ENCODE assay signal across 8 mouse cellular contexts in genomic region chr8:107293641-107294628, GRCm38 (mm10). TPM values are rescaled to one million over a fixed set of nuclear protein-coding genes. Genes with fewer than 3 reads are reported as not detected.
DNase-seq lines count a peak whose midpoint lies in the region; ATAC-seq lines count a peak whose summit lies in the region.

No protein-coding gene starts in this region.

- H3K9ac ChIP-seq in midbrain, embryonic 14.5 days (replicated peaks; ENCODE audit: low read length) = peak overlapping the region; percentile 91

- peaks cover 14% of the 10 kb centered on the region for H3K36me3 ChIP-seq in megakaryocyte, embryonic 14.5 days (replicated peaks; ENCODE audit: low read length)
- peaks cover 3% of the 10 kb centered on the region; the same call in 1 of the 2 replicates for H3K36me3 ChIP-seq in limb, embryonic 10.5 days
- no peaks in the 10 kb centered on the region for H3K36me3 ChIP-seq in midbrain, embryonic 14.5 days (ENCODE audit: control insufficient read depth, insufficient read depth, low read length)

- peaks cover 29% of the 10 kb centered on the region; the same call in 1 of the 2 replicates for H3K4me1 ChIP-seq in megakaryocyte, embryonic 14.5 days
- peaks cover 24% of the 10 kb centered on the region for H3K4me1 ChIP-seq in limb, embryonic 10.5 days
- peaks cover 8% of the 10 kb centered on the region for H3K4me1 ChIP-seq in midbrain, embryonic 14.5 days (ENCODE audit: control insufficient read depth, insufficient read depth, low read length)

- H3K27me3 ChIP-seq in megakaryocyte, embryonic 14.5 days (replicated peaks) = no peaks in the 10 kb centered on the region
- H3K27me3 ChIP-seq in limb, embryonic 10.5 days (ENCODE audit: low read depth, poor library complexity, severe bottlenecking) = no peaks in the 10 kb centered on the region
- H3K27me3 ChIP-seq in midbrain, embryonic 14.5 days (ENCODE audit: control insufficient read depth, insufficient read depth, low read length) = no peaks in the 10 kb centered on the region

- H3K4me2 ChIP-seq in midbrain, embryonic 14.5 days (ENCODE audit: low read length) = peak overlapping the region; percentile 72

- ATAC-seq in megakaryocyte, adult 5-6 weeks (ENCODE audit: poor library complexity, severe bottlenecking) = no peak
- ATAC-seq in midbrain, embryonic 14.5 days (ENCODE audit: low FRiP score, low TSS enrichment) = peak; percentile 59

- no peaks in the 10 kb centered on the region for H3K9me3 ChIP-seq in megakaryocyte, embryonic 14.5 days
- no peaks in the 10 kb centered on the region for H3K9me3 ChIP-seq in limb, embryonic 10.5 days (replicated peaks)
- H3K9me3 ChIP-seq in midbrain, embryonic 14.5 days (ENCODE audit: control insufficient read depth, low read length) = no peaks in the 10 kb centered on the region

- H3K4me3 ChIP-seq in megakaryocyte, embryonic 14.5 days (replicated peaks) = peak overlapping the region; percentile 99
- H3K4me3 ChIP-seq in limb, embryonic 10.5 days = peak overlapping the region; percentile 77
- peak overlapping the region; percentile 98 for H3K4me3 ChIP-seq in midbrain, embryonic 14.5 days (replicated peaks; ENCODE audit: low read depth, low read length)

- DNase-seq in embryo, embryonic 9.5 days (ENCODE audit: extremely low spot score) = peak; percentile 71
- peak; percentile 32 to 69 for DNase-seq in gastrocnemius, postnatal 4 days (ENCODE audit: low spot score in 2 of 2)
- peak; percentile 55 for DNase-seq in kidney, adult 11 months
- peak; percentile 67 for DNase-seq in limb, embryonic 10.5 days (ENCODE audit: low spot score)
- DNase-seq in midbrain, embryonic 14.5 days = peak; percentile 61
- peak; percentile 17 to 21 for DNase-seq in spleen, postnatal 14 days (ENCODE audit: low spot score in 2 of 2)

- WGBS in limb, embryonic 10.5 days = under 1% methylated on average over 96 of the region's 98 CpGs
- under 1% methylated on average over 89 of the region's 98 CpGs for WGBS in midbrain, embryonic 14.5 days

- H3K27ac ChIP-seq in limb, embryonic 10.5 days = peak overlapping the region; percentile 98
- H3K27ac ChIP-seq in midbrain, embryonic 14.5 days (replicated peaks; ENCODE audit: low read depth, low read length) = peak overlapping the region; percentile 95

RNA-seq across cellular contexts. Expression of gene Nfat5, which starts 0.7 kb away (rescaled TPM):
- 0.41 and 0.71 TPM in 2 replicates for polyA plus RNA-seq in megakaryocyte, embryonic 14.5 days (2012; ENCODE audit: insufficient read depth, low replicate concordance)
- 32.2 and 33.1 TPM in 2 replicates for total RNA-seq in megakaryocyte, adult 5-6 weeks (2015)
- total RNA-seq in megakaryocyte, adult 5-6 weeks (2017) = 17.6 and 19.4 TPM in 2 replicates
- total RNA-seq in gastrocnemius, postnatal 4 days (2021) = 10 to 100 TPM; 35.1 to 39.5 TPM
- polyA plus RNA-seq in limb, embryonic 10.5 days (2016; fragmentation: Nextera tagmentation; extraction: Ambion mirVana) = 10.0 and 13.0 TPM in 2 replicates
- 9.8 and 11.2 TPM in 2 replicates for polyA plus RNA-seq in midbrain, embryonic 14.5 days (2014; fragmentation: Nextera tagmentation; extraction: Ambion mirVana)

Comparison
In these comparisons a context has a peak if more than half of its experiments do, and no peak if none do; other contexts are left out.
1. DNase-seq: peak in every context shown above with its lines; median percentile 71 in embryo, embryonic 9.5 days; 67 in limb, embryonic 10.5 days; 61 in midbrain, embryonic 14.5 days; 55 in kidney, adult 11 months; 50 in gastrocnemius, postnatal 4 days; 19 in spleen, postnatal 14 days.